Mouse (Mus musculus) left cerebral cortex, postnatal 25 days (tissue): ENCODE results near the gene Tbc1d23. TPM values are rescaled to one million over a fixed set of nuclear protein-coding genes. Genes with fewer than 3 reads are reported as not detected.

Source experiments
- DNase-seq, 2 experiments: peaks; one replicate each; pipeline ENCODE4 v3.0.0; 2022; ENCODE audit warnings: low spot score in 2 of 2, mixed read lengths in 1 of 2
- intact Hi-C: fragments of 180-260 bp; cut with DNase I; formaldehyde crosslinking; loops from one replicate; pipeline ENCODE4 v1.15.1; 2025
- total RNA-seq, 2 experiments: library from RNA; stranded (reverse); gene quantifications; 2 replicates each; pipeline ENCODE4 v1.2.3; 2021

The Tbc1d23 gene
- total RNA-seq, 2 experiments from 2014 or later: 40.6 to 48.6 TPM

GRCm38 (mm10) chr16:57167514-57167912 lies 63.8 kb downstream of the Tbc1d23 start:
- no peak for DNase-seq
- intact Hi-C loops: loop anchor here (5.0 to 10.0 kb wide), 2 partner anchors 45 to 427 kb away; partner anchors contain the start of gene Tomm70a

GRCm38 (mm10) chr16:57166611-57167513 lies 64.4 kb downstream of the Tbc1d23 start, which contains the start of gene Nit2:
Gene Nit2, minus strand, starts transcription at chr16:57167341.
- intact Hi-C loops: loop anchor here (5.0 to 10.0 kb wide), 2 partner anchors 45 to 428 kb away; partner anchors contain the start of gene Tomm70a
- peak; percentile 91 to 94 for DNase-seq

GRCm38 (mm10) chr16:57166086-57166485 lies 65.2 kb downstream of the Tbc1d23 start:
- no peak for DNase-seq
- intact Hi-C loops: loop anchor here (5.0 to 10.0 kb wide), 2 partner anchors 44 to 429 kb away; partner anchors contain the start of gene Tomm70a

- intact Hi-C loops: loop anchor here (5.0 to 10.0 kb wide), 2 partner anchors 43 to 430 kb away; partner anchors contain the start of gene Tomm70a
- DNase-seq: no peak
Observed at GRCm38 (mm10) chr16:57165157-57165556, 66.1 kb downstream of the Tbc1d23 start.

- intact Hi-C loops: loop anchor here (10.0 kb wide), 1 partner anchor 431 kb away; no protein-coding TSS in a partner anchor
- DNase-seq: no peak
Observed at GRCm38 (mm10) chr16:57163694-57164093, 67.6 kb downstream of the Tbc1d23 start.

GRCm38 (mm10) chr16:57162841-57163240 lies 68.5 kb downstream of the Tbc1d23 start:
- intact Hi-C loops: loop anchor here (10.0 kb wide), 1 partner anchor 432 kb away; no protein-coding TSS in a partner anchor

GRCm38 (mm10) chr16:57159835-57160234 lies 71.5 kb downstream of the Tbc1d23 start:
- intact Hi-C loops: loop anchor here (10.0 kb wide), 1 partner anchor 435 kb away; no protein-coding TSS in a partner anchor
- no peak for DNase-seq

More at GRCm38 (mm10) chr16:57162841-57163240, 68.5 kb downstream of the Tbc1d23 start:
- DNase-seq: no peak

- intact Hi-C loops: no loop called here
- DNase-seq: no peak
Observed at GRCm38 (mm10) chr16:57157728-57158127, 73.6 kb downstream of the Tbc1d23 start.

- intact Hi-C loops: no loop called here
Observed at GRCm38 (mm10) chr16:57157076-57157475, 74.2 kb downstream of the Tbc1d23 start.

GRCm38 (mm10) chr16:57155899-57156298 lies 75.4 kb downstream of the Tbc1d23 start:
- intact Hi-C loops: no loop called here
- DNase-seq: no peak

More at GRCm38 (mm10) chr16:57157076-57157475, 74.2 kb downstream of the Tbc1d23 start:
- no peak for DNase-seq

GRCm38 (mm10) chr16:57151437-57151836 lies 79.9 kb downstream of the Tbc1d23 start:
- no peak for DNase-seq
- intact Hi-C loops: no loop called here

GRCm38 (mm10) chr16:57144741-57145140 lies 86.6 kb downstream of the Tbc1d23 start:
- intact Hi-C loops: no loop called here
- no peak for DNase-seq

- intact Hi-C loops: no loop called here
- no peak for DNase-seq
Observed at GRCm38 (mm10) chr16:57133611-57134010, 97.7 kb downstream of the Tbc1d23 start.

GRCm38 (mm10) chr16:57132326-57132725 lies 99.0 kb downstream of the Tbc1d23 start:
- intact Hi-C loops: no loop called here

GRCm38 (mm10) chr16:57131544-57131943 lies 99.8 kb downstream of the Tbc1d23 start:
- intact Hi-C loops: no loop called here
- no peak for DNase-seq

More at GRCm38 (mm10) chr16:57132326-57132725, 99.0 kb downstream of the Tbc1d23 start:
- DNase-seq: no peak

GRCm38 (mm10) chr16:57130752-57131400 lies 100.4 kb downstream of the Tbc1d23 start:
- no peak for DNase-seq
- intact Hi-C loops: no loop called here

GRCm38 (mm10) chr16:57127825-57128224 lies 103.5 kb downstream of the Tbc1d23 start:
- intact Hi-C loops: no loop called here
- no peak for DNase-seq

- intact Hi-C loops: no loop called here
Observed at GRCm38 (mm10) chr16:57126268-57126667, 105.0 kb downstream of the Tbc1d23 start.

GRCm38 (mm10) chr16:57122682-57123445 lies 108.4 kb downstream of the Tbc1d23 start:
- peak in 1 of 2 experiments; percentile 12 for DNase-seq

More at GRCm38 (mm10) chr16:57126268-57126667, 105.0 kb downstream of the Tbc1d23 start:
- no peak for DNase-seq

More at GRCm38 (mm10) chr16:57122682-57123445, 108.4 kb downstream of the Tbc1d23 start:
- intact Hi-C loops: loop anchor here (5.0 kb wide), 1 partner anchor 44 kb away; the partner anchor contains the start of gene Nit2
